Comparison of ENCODE assay signal across 13 mouse cellular contexts in genomic region chr9:62091604-62092003, GRCm38 (mm10). TPM values are rescaled to one million over a fixed set of nuclear protein-coding genes. Genes with fewer than 3 reads are reported as not detected.
DNase-seq lines count a peak whose midpoint lies in the region; ATAC-seq lines count a peak whose summit lies in the region.
"Had no signal": no experiment of that assay in that cellular context is flagged by ENCODE, and none has a peak within 500 bp of the region (broad histone marks: within the 10 kb centered on the region; RNA-seq: fewer than 3 reads in every experiment).

No protein-coding gene starts in this region.

- no peak overlapping the region for H3K4me2 ChIP-seq in liver, embryonic 16.5 days (ENCODE audit: low read depth, low read length)
- H3K4me2 ChIP-seq: limb, embryonic 15.5 days; midbrain, embryonic 13.5 days; neural tube, embryonic 13.5 days had no signal

- intact Hi-C loops in heart, postnatal 10 days (cut with DNase I): no loop called here

- no peak overlapping the region for H3K4me3 ChIP-seq in liver, embryonic 16.5 days (ENCODE audit: low read depth, low read length)
- H3K4me3 ChIP-seq: limb, embryonic 15.5 days; midbrain, embryonic 13.5 days; neural tube, embryonic 13.5 days had no signal

- H3K9me3 ChIP-seq in liver, embryonic 16.5 days (replicated peaks; ENCODE audit: control insufficient read depth, low read length): no peaks in the 10 kb centered on the region
- H3K9me3 ChIP-seq: limb, embryonic 15.5 days; midbrain, embryonic 13.5 days; neural tube, embryonic 13.5 days had no signal

- H3K36me3 ChIP-seq in liver, embryonic 16.5 days (ENCODE audit: control insufficient read depth, insufficient read depth): no peaks in the 10 kb centered on the region
- H3K36me3 ChIP-seq: limb, embryonic 15.5 days; midbrain, embryonic 13.5 days; neural tube, embryonic 13.5 days had no signal

- 61% methylated on average over 5 of the region's 5 CpGs for WGBS in liver, embryonic 16.5 days (ENCODE audit: insufficient replicate concordance)

- no peaks in the 10 kb centered on the region for H3K4me1 ChIP-seq in liver, embryonic 16.5 days (ENCODE audit: control insufficient read depth, low read depth, low read length)
- H3K4me1 ChIP-seq: limb, embryonic 15.5 days; midbrain, embryonic 13.5 days; neural tube, embryonic 13.5 days had no signal

- peak; percentile 45; the same call in 1 of the 2 replicates for ATAC-seq in liver, embryonic 16.5 days (ENCODE audit: low read depth)
- ATAC-seq: hindbrain, postnatal 0 days; midbrain, embryonic 13.5 days had no signal

- no peaks in the 10 kb centered on the region for H3K27me3 ChIP-seq in liver, embryonic 16.5 days (ENCODE audit: control insufficient read depth, insufficient read depth, low read depth, low read length)
- H3K27me3 ChIP-seq: limb, embryonic 15.5 days; midbrain, embryonic 13.5 days; neural tube, embryonic 13.5 days had no signal

- DNase-seq in adrenal gland, adult (ENCODE audit: inconsistent age in 2 of 2, low spot score in 1 of 2): peak; percentile 74 to 90
- no peak for DNase-seq in adrenal gland, postnatal 4 days (ENCODE audit: low spot score in 2 of 2)
- no peak for DNase-seq in liver
- peak; percentile 48 to 54 for DNase-seq in heart, postnatal 10 days
- DNase-seq in skeletal muscle tissue, adult 2 months (ENCODE audit: low read depth, low spot score): peak; percentile 82
- no peak for DNase-seq in embryo, embryonic 9.5 days (ENCODE audit: extremely low spot score)
- DNase-seq in thymus, postnatal 25 days: no peak
- DNase-seq: cerebellum, postnatal 36 days had no signal

- no peak overlapping the region for H3K9ac ChIP-seq in liver, embryonic 16.5 days (ENCODE audit: low read depth, low read length)
- H3K9ac ChIP-seq: limb, embryonic 15.5 days; midbrain, embryonic 13.5 days; neural tube, embryonic 13.5 days had no signal

- no peak overlapping the region for H3K27ac ChIP-seq in liver, embryonic 16.5 days (ENCODE audit: low read length)
- H3K27ac ChIP-seq: hindbrain, postnatal 0 days; limb, embryonic 15.5 days; midbrain, embryonic 13.5 days; neural tube, embryonic 13.5 days had no signal

RNA-seq across cellular contexts. Expression of gene Glce, which starts 30.9 kb away (rescaled TPM):
- 10 to 100 TPM; 29.2 to 29.4 TPM for total RNA-seq in adrenal gland, postnatal 4 days (2021)
- polyA plus RNA-seq in liver, embryonic 16.5 days (2015; fragmentation: Nextera tagmentation; extraction: Ambion mirVana): 5.8 and 6.0 TPM in 2 replicates
- total RNA-seq in heart, postnatal 10 days (2021): 10 to 100 TPM; 14.6 to 15.3 TPM

Comparison
In these comparisons a context has a peak if more than half of its experiments do, and no peak if none do; other contexts are left out.
1. DNase-seq: peak in adrenal gland, adult (2 of 2), heart, postnatal 10 days (2 of 2) and skeletal muscle tissue, adult 2 months (single experiment); none in adrenal gland, postnatal 4 days (0 of 2), liver (single experiment), embryo, embryonic 9.5 days (single experiment) and thymus, postnatal 25 days (single experiment).